Mouse (Mus musculus): ENCODE results near the gene Vsig10. TPM values are rescaled to one million over a fixed set of nuclear protein-coding genes. Genes with fewer than 3 reads are reported as not detected.

Gene Vsig10
- polyA plus RNA-seq, 1 experiment from 2014 or later, result 2.7 TPM

DNA sequence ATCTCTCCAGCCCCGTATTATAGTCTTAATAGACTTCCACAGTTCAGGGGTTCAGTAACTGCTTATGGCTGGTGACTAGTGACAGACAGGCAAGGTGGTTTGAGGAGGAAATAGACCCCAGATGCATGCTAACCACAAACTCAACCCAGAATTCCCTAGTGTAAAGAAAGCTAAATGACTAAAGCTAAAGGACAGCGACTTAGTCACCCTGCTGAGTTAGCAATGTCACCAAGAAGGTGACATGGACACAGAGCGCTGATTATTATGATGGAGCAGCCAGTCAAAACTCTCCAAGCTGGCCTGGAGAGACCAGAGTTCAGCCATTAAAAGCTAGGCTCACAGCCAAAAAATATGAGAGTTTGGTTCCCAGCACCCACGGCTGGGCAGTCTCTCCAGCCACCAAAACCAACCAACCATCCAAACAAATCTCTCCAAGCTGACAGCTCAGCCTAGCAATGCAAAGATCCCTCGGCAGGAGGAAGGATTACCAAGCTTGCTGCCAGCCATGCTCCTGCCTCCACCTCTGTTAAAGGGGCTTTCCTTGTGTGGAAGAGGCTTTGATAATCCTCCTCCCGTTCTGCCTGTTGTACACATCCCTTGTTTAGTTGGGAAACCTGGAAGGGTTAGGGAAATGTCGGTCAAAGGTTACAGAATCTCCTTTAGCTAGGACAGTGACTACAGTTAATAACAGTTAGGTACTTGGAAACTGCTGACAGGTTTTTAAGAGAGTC is 40.8 kb downstream of the Vsig10 start:
- DNase-seq (ENCODE audit: low spot score), result no peak

DNA sequence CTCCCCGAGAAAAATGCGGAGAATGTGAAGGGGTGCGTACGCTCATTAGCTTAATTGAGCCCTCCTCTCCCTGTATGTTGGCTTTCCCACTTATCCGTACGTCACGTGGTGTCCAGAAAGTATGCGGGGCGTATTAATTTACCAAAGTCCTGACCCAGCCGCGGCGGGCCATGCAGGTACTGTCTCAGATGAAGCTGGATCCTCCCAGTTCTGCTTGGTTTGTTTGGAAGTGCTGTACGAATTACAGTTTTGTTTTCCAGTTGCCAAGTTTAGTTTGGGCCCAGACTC is 41.3 kb downstream of the Vsig10 start:
- no peak overlapping the region for H3K27ac ChIP-seq (replicated peaks; ENCODE audit: low read depth, low read length)
- no peak overlapping the region for H3K4me3 ChIP-seq (ENCODE audit: low read depth, low read length)
- H3K9ac ChIP-seq (ENCODE audit: low read length), result no peak overlapping the region
- no peaks in the 10 kb centered on the region for H3K27me3 ChIP-seq (ENCODE audit: control insufficient read depth, insufficient read depth, low read length)
- H3K9me3 ChIP-seq (ENCODE audit: control insufficient read depth, low read length), result no peaks in the 10 kb centered on the region
- H3K36me3 ChIP-seq (ENCODE audit: control insufficient read depth, insufficient read depth, low read length), result no peaks in the 10 kb centered on the region
- WGBS, result 56% methylated on average over 13 of the region's 13 CpGs
- no peak for ATAC-seq (ENCODE audit: insufficient number of reproducible peaks, low FRiP score, low TSS enrichment, low read depth)
- peaks cover 13% of the 10 kb centered on the region for H3K4me1 ChIP-seq (ENCODE audit: control insufficient read depth, insufficient read depth, low read length)
- no peak overlapping the region for H3K4me2 ChIP-seq (ENCODE audit: low read depth, severe bottlenecking)
- no peak for DNase-seq (ENCODE audit: low spot score)

More for the DNA sequence above, 40.8 kb downstream of the Vsig10 start:
- H3K27ac ChIP-seq (replicated peaks; ENCODE audit: low read depth, low read length), result no peak overlapping the region
- no peaks in the 10 kb centered on the region for H3K27me3 ChIP-seq (ENCODE audit: control insufficient read depth, insufficient read depth, low read length)
- ATAC-seq (ENCODE audit: insufficient number of reproducible peaks, low FRiP score, low TSS enrichment, low read depth), result no peak
- H3K4me3 ChIP-seq (ENCODE audit: low read depth, low read length), result no peak overlapping the region
- H3K4me1 ChIP-seq (ENCODE audit: control insufficient read depth, insufficient read depth, low read length), result peaks cover 13% of the 10 kb centered on the region
- 50% methylated on average over 7 of the region's 7 CpGs for WGBS
- no peak overlapping the region for H3K9ac ChIP-seq (ENCODE audit: low read length)
- H3K4me2 ChIP-seq (ENCODE audit: low read depth, severe bottlenecking), result no peak overlapping the region
- no peaks in the 10 kb centered on the region for H3K9me3 ChIP-seq (ENCODE audit: control insufficient read depth, low read length)
- no peaks in the 10 kb centered on the region for H3K36me3 ChIP-seq (ENCODE audit: control insufficient read depth, insufficient read depth, low read length)

DNA sequence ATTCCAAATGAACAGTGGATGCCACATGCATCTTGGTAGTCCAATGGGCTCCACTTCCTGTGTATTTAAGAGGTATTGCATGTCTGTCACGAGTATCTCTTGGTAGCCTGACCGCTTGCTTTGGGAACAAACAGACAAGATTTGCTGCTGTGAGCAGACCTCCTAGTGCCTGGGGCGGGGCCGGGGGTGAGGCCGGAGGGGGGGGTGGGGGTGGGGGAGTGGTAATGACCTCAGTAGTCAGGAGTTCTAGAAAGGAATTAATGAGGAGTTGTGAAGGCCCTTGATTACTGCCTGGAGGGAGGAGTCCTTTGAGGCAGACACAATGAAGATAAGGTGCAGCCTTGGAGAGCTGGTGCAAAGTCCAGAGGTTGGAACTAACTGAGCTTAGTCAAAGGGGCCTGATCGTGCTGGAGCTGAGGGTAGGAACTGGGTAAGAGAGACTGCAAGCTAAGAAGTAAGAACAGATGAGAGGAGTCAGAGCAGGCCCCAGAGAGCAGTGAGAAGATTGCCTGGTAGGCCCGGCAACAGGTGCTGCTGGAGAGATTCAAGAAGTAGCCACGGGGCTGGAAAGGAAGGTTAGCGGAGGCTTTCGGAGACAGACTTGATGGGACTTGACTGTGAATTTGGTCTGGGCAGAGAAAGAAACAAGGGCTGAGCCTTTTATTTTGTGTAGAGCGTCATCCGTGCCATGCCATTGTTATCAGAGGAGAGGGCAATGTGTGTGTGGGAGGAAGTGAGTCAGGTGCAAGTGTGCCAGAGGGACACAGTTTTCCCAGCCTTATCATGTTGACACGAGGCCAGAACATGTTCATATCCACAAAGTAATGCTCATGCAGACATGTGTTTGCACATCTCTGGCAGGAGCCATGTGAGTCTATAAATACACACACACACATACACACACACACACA is 42.0 kb downstream of the Vsig10 start:
- WGBS, result 45% methylated on average over 13 of the region's 13 CpGs
- no peak for DNase-seq (ENCODE audit: low spot score)
- H3K4me1 ChIP-seq (ENCODE audit: control insufficient read depth, insufficient read depth, low read length), result peaks cover 13% of the 10 kb centered on the region
- H3K27me3 ChIP-seq (ENCODE audit: control insufficient read depth, insufficient read depth, low read length), result no peaks in the 10 kb centered on the region
- no peak overlapping the region for H3K9ac ChIP-seq (ENCODE audit: low read length)
- no peak overlapping the region for H3K4me3 ChIP-seq (ENCODE audit: low read depth, low read length)
- no peak overlapping the region for H3K27ac ChIP-seq (replicated peaks; ENCODE audit: low read depth, low read length)
- no peaks in the 10 kb centered on the region for H3K9me3 ChIP-seq (ENCODE audit: control insufficient read depth, low read length)
- no peak overlapping the region for H3K4me2 ChIP-seq (ENCODE audit: low read depth, severe bottlenecking)
- ATAC-seq (ENCODE audit: insufficient number of reproducible peaks, low FRiP score, low TSS enrichment, low read depth), result no peak
- no peaks in the 10 kb centered on the region; the same call in 1 of the 2 replicates for H3K36me3 ChIP-seq (ENCODE audit: control insufficient read depth, insufficient read depth, low read length)

DNA sequence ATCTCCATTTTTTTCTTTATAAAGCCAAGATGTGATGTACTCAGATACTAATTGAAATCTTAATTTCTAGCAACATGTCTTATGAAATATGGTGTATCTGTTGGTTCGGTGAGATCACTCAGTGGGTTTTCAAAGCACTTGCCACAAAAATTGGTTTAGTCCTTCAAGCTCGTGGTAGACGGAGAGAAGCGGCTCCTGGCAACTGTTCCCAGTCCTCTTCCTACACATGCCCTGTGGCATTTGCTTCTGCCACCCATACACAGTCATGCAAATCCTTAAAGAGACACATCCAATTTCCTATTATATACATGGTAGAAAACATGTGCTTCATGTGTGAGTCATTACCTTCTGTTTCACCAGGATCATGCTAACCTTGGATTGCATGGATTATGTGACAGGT is 42.7 kb downstream of the Vsig10 start:
- H3K4me3 ChIP-seq (ENCODE audit: low read depth, low read length), result no peak overlapping the region
- H3K4me1 ChIP-seq (ENCODE audit: control insufficient read depth, insufficient read depth, low read length), result peaks cover 13% of the 10 kb centered on the region
- no peak overlapping the region for H3K27ac ChIP-seq (replicated peaks; ENCODE audit: low read depth, low read length)
- no peaks in the 10 kb centered on the region for H3K9me3 ChIP-seq (ENCODE audit: control insufficient read depth, low read length)
- no peak overlapping the region for H3K4me2 ChIP-seq (ENCODE audit: low read depth, severe bottlenecking)
- H3K9ac ChIP-seq (ENCODE audit: low read length), result no peak overlapping the region
- 91% methylated on average over 4 of the region's 4 CpGs for WGBS
- no peaks in the 10 kb centered on the region; the same call in 1 of the 2 replicates for H3K36me3 ChIP-seq (ENCODE audit: control insufficient read depth, insufficient read depth, low read length)
- no peak for ATAC-seq (ENCODE audit: insufficient number of reproducible peaks, low FRiP score, low TSS enrichment, low read depth)
- H3K27me3 ChIP-seq (ENCODE audit: control insufficient read depth, insufficient read depth, low read length), result no peaks in the 10 kb centered on the region
- DNase-seq (ENCODE audit: low spot score), result no peak

DNA sequence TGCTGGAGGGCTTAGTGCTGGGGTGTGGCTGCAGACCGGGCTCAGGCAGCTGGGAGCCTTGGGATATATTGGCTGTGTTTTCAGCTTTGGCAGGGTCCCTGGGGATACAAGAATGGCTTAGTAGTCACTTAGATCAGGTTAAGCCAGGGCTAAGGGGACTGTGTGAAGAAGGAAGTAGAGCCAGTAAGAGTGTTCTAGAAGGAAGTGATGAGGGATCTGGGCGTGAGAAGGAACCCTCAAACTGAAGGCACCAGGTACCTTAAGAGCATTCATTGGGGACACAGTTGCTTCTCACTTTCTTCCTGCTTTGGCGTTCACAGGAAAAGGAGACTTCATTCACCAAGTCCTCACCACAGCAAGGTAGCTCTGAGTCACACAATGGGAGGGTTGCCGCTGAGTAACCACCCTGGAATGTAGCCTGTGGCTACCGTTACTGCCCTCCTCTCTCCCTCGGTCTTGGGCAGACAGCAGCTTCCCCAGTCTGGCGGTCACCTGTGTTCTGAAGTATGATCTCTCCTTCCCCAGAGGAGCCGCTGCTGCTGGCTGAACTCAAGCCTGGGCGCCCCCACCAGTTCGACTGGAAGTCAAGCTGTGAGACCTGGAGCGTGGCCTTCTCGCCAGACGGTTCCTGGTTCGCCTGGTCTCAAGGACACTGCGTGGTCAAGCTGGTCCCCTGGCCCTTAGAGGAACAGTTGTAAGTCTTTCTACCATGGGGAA is 44.3 kb downstream of the Vsig10 start:
- no peak for DNase-seq (ENCODE audit: low spot score)
- Histone ChIP-seq H3K36me3 (ENCODE audit: control insufficient read depth, insufficient read depth, low read length) (peaks cover 2% of the 10 kb centered on the region; the same call in 1 of the 2 replicates), H3K27me3 (ENCODE audit: control insufficient read depth, insufficient read depth, low read length) (no peaks in the 10 kb centered on the region), H3K4me3 (ENCODE audit: low read depth, low read length) (no peak overlapping the region), H3K27ac (replicated peaks; ENCODE audit: low read depth, low read length) (no peak overlapping the region), H3K4me1 (ENCODE audit: control insufficient read depth, insufficient read depth, low read length) (peaks cover 13% of the 10 kb centered on the region), H3K9ac (ENCODE audit: low read length) (no peak overlapping the region), H3K4me2 (ENCODE audit: low read depth, severe bottlenecking) (no peak overlapping the region), H3K9me3 (ENCODE audit: control insufficient read depth, low read length) (no peaks in the 10 kb centered on the region)
- 72% methylated on average over 15 of the region's 15 CpGs for WGBS
- ATAC-seq (ENCODE audit: insufficient number of reproducible peaks, low FRiP score, low TSS enrichment, low read depth), result no peak

DNA sequence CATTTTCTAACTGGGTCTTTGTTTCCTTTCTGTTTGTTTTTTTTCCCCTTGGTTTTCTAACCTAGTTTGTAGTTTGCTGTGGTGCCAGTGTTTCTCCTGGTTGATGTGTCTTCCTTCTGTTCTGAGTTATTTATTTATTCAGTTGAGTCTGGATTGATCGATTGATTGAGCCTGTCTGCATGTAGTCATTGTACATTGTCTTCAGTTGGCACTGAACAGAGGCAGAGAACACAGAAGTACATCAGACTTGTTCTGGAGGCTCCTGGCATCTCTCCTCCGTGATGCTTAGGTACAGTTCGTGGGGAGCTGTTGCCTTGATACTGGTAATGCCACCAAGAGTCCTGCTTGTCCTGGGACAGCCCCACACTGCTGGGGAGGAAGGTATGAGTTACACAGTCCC is 45.9 kb downstream of the Vsig10 start:
- Histone ChIP-seq H3K4me3 (ENCODE audit: low read depth, low read length) (no peak overlapping the region), H3K36me3 (ENCODE audit: control insufficient read depth, insufficient read depth, low read length) (peaks cover 9% of the 10 kb centered on the region), H3K9me3 (ENCODE audit: control insufficient read depth, low read length) (no peaks in the 10 kb centered on the region), H3K27me3 (ENCODE audit: control insufficient read depth, insufficient read depth, low read length) (no peaks in the 10 kb centered on the region), H3K9ac (ENCODE audit: low read length) (no peak overlapping the region), H3K27ac (replicated peaks; ENCODE audit: low read depth, low read length) (no peak overlapping the region), H3K4me1 (ENCODE audit: control insufficient read depth, insufficient read depth, low read length) (peaks cover 9% of the 10 kb centered on the region), H3K4me2 (ENCODE audit: low read depth, severe bottlenecking) (no peak overlapping the region)
- ATAC-seq (ENCODE audit: insufficient number of reproducible peaks, low FRiP score, low TSS enrichment, low read depth) (no peak), DNase-seq (ENCODE audit: low spot score) (no peak)
- 84% methylated on average over 3 of the region's 3 CpGs for WGBS

DNA sequence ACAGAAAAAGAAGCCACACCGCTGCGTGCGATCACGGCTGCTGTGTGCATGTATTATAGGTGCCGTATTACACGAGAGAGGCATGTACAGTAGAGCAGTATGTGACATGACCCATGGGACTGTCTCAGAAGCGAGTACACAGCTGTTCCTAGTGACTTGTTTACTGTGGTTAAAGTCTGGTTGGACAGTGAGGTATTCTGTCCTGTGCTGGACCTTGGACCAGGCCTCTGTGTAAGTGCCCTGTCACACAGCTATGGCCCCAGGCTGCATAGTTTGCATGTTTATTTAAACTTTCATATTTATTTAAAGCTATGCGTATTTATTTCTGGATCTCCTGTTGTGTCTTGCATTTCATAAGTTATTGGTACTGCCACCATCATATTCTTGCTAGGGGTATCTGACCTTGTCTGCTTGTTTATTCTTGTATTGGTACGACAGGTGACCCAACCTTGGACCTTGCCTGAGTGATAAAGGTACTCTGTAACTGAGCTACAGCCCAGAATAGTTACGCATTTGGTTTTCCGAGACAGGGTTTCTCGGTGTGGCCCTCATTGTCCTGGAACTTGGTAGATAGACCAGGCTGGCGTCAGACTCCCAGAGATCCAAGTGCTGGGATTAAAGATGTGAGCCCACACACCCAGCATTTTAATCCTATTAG is 47.1 kb downstream of the Vsig10 start:
- 94% methylated on average over 13 of the region's 13 CpGs for WGBS
- Histone ChIP-seq H3K4me2 (ENCODE audit: low read depth, severe bottlenecking) (no peak overlapping the region), H3K27me3 (ENCODE audit: control insufficient read depth, insufficient read depth, low read length) (no peaks in the 10 kb centered on the region), H3K4me1 (ENCODE audit: control insufficient read depth, insufficient read depth, low read length) (no peaks in the 10 kb centered on the region), H3K27ac (replicated peaks; ENCODE audit: low read depth, low read length) (no peak overlapping the region), H3K9ac (ENCODE audit: low read length) (no peak overlapping the region), H3K9me3 (ENCODE audit: control insufficient read depth, low read length) (no peaks in the 10 kb centered on the region), H3K4me3 (ENCODE audit: low read depth, low read length) (no peak overlapping the region), H3K36me3 (ENCODE audit: control insufficient read depth, insufficient read depth, low read length) (peaks cover 11% of the 10 kb centered on the region)
- ATAC-seq (ENCODE audit: insufficient number of reproducible peaks, low FRiP score, low TSS enrichment, low read depth), result no peak
- DNase-seq (ENCODE audit: low spot score), result no peak

DNA sequence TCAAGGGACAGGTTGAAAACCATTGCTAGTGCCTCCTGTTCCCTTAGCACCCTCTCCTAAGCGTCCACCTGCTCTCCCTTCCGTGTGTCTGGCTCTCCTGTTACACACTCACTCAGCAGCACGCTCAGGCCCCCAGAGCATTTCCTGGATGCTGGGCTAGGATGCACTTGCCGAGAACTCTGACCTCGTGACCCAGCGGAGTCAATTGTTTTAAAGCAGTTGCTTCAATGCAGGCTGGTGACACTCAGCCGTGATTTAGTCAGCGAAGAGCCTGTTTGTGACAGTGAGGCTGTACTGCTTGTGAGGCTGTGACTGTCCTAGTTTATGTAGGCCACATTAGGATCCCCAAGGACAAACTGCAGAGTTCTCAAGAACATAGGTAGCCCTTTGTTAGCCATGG is 48.3 kb downstream of the Vsig10 start:
- Histone ChIP-seq H3K4me1 (ENCODE audit: control insufficient read depth, insufficient read depth, low read length) (no peaks in the 10 kb centered on the region), H3K4me2 (ENCODE audit: low read depth, severe bottlenecking) (no peak overlapping the region), H3K27me3 (ENCODE audit: control insufficient read depth, insufficient read depth, low read length) (no peaks in the 10 kb centered on the region), H3K4me3 (ENCODE audit: low read depth, low read length) (no peak overlapping the region), H3K36me3 (ENCODE audit: control insufficient read depth, insufficient read depth, low read length) (peaks cover 12% of the 10 kb centered on the region), H3K9me3 (ENCODE audit: control insufficient read depth, low read length) (no peaks in the 10 kb centered on the region), H3K27ac (replicated peaks; ENCODE audit: low read depth, low read length) (no peak overlapping the region), H3K9ac (ENCODE audit: low read length) (no peak overlapping the region)
- 50% methylated on average over 8 of the region's 8 CpGs for WGBS
- DNase-seq (ENCODE audit: low spot score), result no peak
- ATAC-seq (ENCODE audit: insufficient number of reproducible peaks, low FRiP score, low TSS enrichment, low read depth), result no peak

Data from limb, embryonic 11.5 days (tissue).